Mouse (Mus musculus) liver, embryonic 15.5 days (tissue): ENCODE results near the gene Fads3. TPM values are rescaled to one million over a fixed set of nuclear protein-coding genes. Genes with fewer than 3 reads are reported as not detected.

Source experiments
- ATAC-seq: fragments of 200-750 bp; cut with Nextera tagmentation; 2 replicates; pipeline ENCODE4 v1.8.0; 2017; ENCODE audit warnings: moderate number of reproducible peaks, mild to moderate bottlenecking, moderate library complexity; ENCODE audit not compliant: insufficient read depth
- H3K27ac ChIP-seq: fragments of 300-500 bp; sonication (generic); replicated peaks from 2 replicates; pipeline ENCODE4 v1.5.1; 2015; ENCODE audit warnings: mild to moderate bottlenecking, inconsistent platforms
- H3K27me3 ChIP-seq: fragments of 300-500 bp; sonication (generic); 2 replicates; pipeline ENCODE4 v1.6.1; 2015; ENCODE audit warnings: mild to moderate bottlenecking, inconsistent platforms
- H3K36me3 ChIP-seq: fragments of 300-500 bp; sonication (generic); replicated peaks from 2 replicates; pipeline ENCODE4 v1.6.1; 2015; ENCODE audit warnings: moderate library complexity, mild to moderate bottlenecking, inconsistent platforms
- H3K4me1 ChIP-seq: fragments of 300-500 bp; sonication (generic); replicated peaks from 2 replicates; pipeline ENCODE4 v1.6.1; 2015; ENCODE audit warnings: inconsistent platforms
- H3K4me2 ChIP-seq: fragments of 300-500 bp; sonication (generic); 2 replicates; pipeline ENCODE4 v1.6.1; 2015; ENCODE audit warnings: moderate library complexity, mild to moderate bottlenecking, inconsistent platforms
- H3K4me3 ChIP-seq: fragments of 300-500 bp; sonication (generic); replicated peaks from 2 replicates; pipeline ENCODE4 v1.5.1; 2015; ENCODE audit warnings: mild to moderate bottlenecking, inconsistent platforms
- H3K9ac ChIP-seq: fragments of 300-500 bp; sonication (generic); 2 replicates; pipeline ENCODE4 v1.6.1; 2015; ENCODE audit warnings: moderate library complexity, mild to moderate bottlenecking, inconsistent platforms
- H3K9me3 ChIP-seq: fragments of 300-500 bp; sonication (generic); replicated peaks from 2 replicates; pipeline ENCODE4 v1.6.1; 2016; ENCODE audit warnings: inconsistent platforms
- WGBS: fragments of 180-500 bp; shearing (Covaris S2); methylation state at CpG from one replicate; pipeline ENCODE4 v1.1.7; 2015; ENCODE audit warnings: mixed read lengths; ENCODE audit not compliant: insufficient replicate concordance; 5-methylcytosine and 5-hydroxymethylcytosine counted together
- polyA plus RNA-seq: library from polyadenylated mRNA; unstranded; fragments of >200 nt; fragmentation: Nextera tagmentation; extraction: Ambion mirVana; gene quantifications from 2 replicates; pipeline ENCODE4 v1.2.1, GENCODE M21; 2015

Fads3 gene
- polyA plus RNA-seq, 1 experiment from 2014 or later = 7.6 TPM

GRCm38 (mm10) chr19:10061624-10062023 is 20.3 kb downstream of the Fads3 start:
- H3K27ac ChIP-seq = peak overlapping the region; percentile 84
- H3K4me1 ChIP-seq = peaks cover 70% of the 10 kb centered on the region
- no peak overlapping the region for H3K9ac ChIP-seq

GRCm38 (mm10) chr19:10062292-10062691 is 20.9 kb downstream of the Fads3 start:
- no peak overlapping the region for H3K4me2 ChIP-seq
- H3K4me3 ChIP-seq = no peak overlapping the region
- H3K9ac ChIP-seq = no peak overlapping the region
- no peaks in the 10 kb centered on the region for H3K27me3 ChIP-seq
- H3K9me3 ChIP-seq = no peaks in the 10 kb centered on the region
- H3K36me3 ChIP-seq = peaks cover 40% of the 10 kb centered on the region
- 70% methylated on average over 8 of the region's 8 CpGs for WGBS
- no peak overlapping the region for H3K27ac ChIP-seq
- ATAC-seq = no peak
- H3K4me1 ChIP-seq = peaks cover 73% of the 10 kb centered on the region

More at GRCm38 (mm10) chr19:10061624-10062023, 20.3 kb downstream of the Fads3 start:
- Histone ChIP-seq H3K27me3 (no peaks in the 10 kb centered on the region), H3K4me3 (no peak overlapping the region), H3K9me3 (no peaks in the 10 kb centered on the region), H3K36me3 (peaks cover 37% of the 10 kb centered on the region), H3K4me2 (no peak overlapping the region)
- ATAC-seq = no peak
- 64% methylated on average over 2 of the region's 2 CpGs for WGBS

GRCm38 (mm10) chr19:10062862-10063261 is 21.5 kb downstream of the Fads3 start:
- WGBS = 62% methylated on average over 5 of the region's 5 CpGs
- H3K4me3 ChIP-seq = no peak overlapping the region

DNA sequence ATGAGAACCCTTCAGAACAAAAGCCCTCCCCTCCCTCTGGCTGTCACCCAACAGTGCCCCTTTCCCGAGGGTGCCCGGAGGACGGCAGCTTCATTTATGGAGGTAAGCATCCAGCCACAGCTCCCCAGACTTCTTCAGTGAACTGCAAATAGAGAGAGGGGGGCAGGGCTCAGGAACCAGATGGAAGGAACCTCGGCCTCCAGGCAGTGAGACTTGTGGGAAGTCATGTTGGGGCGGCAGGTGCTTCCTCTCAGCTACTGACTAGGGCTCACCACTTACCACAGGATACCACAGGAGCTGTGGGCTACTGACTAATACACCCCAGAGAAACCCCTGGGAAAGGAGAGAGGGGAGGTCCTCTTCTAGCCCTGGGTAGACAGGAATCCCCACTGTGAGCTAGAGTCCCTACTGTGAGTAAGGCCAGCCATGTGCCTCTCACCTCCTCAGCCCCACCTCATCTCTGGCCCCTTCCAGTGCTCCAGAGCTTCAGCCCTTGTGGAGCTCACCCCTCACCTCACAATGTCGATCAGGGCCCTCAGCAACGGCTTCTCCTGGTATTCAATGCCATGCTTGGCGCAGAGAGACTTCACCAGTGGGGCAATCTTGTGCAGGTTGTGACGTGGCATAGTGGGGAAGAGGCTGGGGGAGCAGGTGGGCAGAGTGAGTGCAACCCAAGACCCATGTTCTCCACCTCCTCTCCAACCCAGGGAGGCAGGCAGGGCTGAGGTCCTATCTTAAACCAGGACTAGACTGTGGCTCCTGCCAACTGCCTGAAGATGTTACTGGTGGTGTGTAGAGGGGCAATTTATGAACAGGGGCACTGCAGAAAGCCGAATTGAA is 23.0 kb downstream of the Fads3 start:
- Histone ChIP-seq H3K9ac (no peak overlapping the region), H3K4me3 (no peak overlapping the region), H3K27me3 (no peaks in the 10 kb centered on the region), H3K27ac (no peak overlapping the region), H3K4me2 (no peak overlapping the region), H3K4me1 (peaks cover 61% of the 10 kb centered on the region), H3K36me3 (peaks cover 59% of the 10 kb centered on the region), H3K9me3 (no peaks in the 10 kb centered on the region)
- no peak for ATAC-seq
- 50% methylated on average over 10 of the region's 10 CpGs for WGBS

More at GRCm38 (mm10) chr19:10062862-10063261, 21.5 kb downstream of the Fads3 start:
- Histone ChIP-seq H3K9me3 (no peaks in the 10 kb centered on the region), H3K4me1 (peaks cover 73% of the 10 kb centered on the region), H3K4me2 (no peak overlapping the region), H3K36me3 (peaks cover 45% of the 10 kb centered on the region), H3K27ac (no peak overlapping the region), H3K9ac (no peak overlapping the region), H3K27me3 (no peaks in the 10 kb centered on the region)
- no peak for ATAC-seq

GRCm38 (mm10) chr19:10065465-10066188 is 24.3 kb downstream of the Fads3 start:
- Histone ChIP-seq H3K4me3 (no peak overlapping the region), H3K36me3 (peaks cover 71% of the 10 kb centered on the region), H3K9me3 (no peaks in the 10 kb centered on the region), H3K27ac (peak overlapping the region; percentile 38; the same call in 1 of the 2 replicates), H3K4me2 (no peak overlapping the region), H3K9ac (no peak overlapping the region), H3K27me3 (no peaks in the 10 kb centered on the region), H3K4me1 (peaks cover 48% of the 10 kb centered on the region)
- no peak; the same call in 1 of the 2 replicates for ATAC-seq
- 30% methylated on average over 5 of the region's 5 CpGs for WGBS

- Histone ChIP-seq H3K4me1 (peaks cover 43% of the 10 kb centered on the region), H3K36me3 (peaks cover 75% of the 10 kb centered on the region), H3K9me3 (no peaks in the 10 kb centered on the region), H3K4me2 (no peak overlapping the region), H3K27me3 (no peaks in the 10 kb centered on the region), H3K27ac (peak overlapping the region; percentile 38; the same call in 1 of the 2 replicates), H3K9ac (no peak overlapping the region), H3K4me3 (no peak overlapping the region)
- no peak for ATAC-seq
- WGBS = 42% methylated on average over 4 of the region's 4 CpGs
These were observed 24.8 kb downstream of the Fads3 start for GRCm38 (mm10) chr19:10066189-10066500.

- Histone ChIP-seq H3K9ac (no peak overlapping the region), H3K4me3 (no peak overlapping the region), H3K27ac (no peak overlapping the region), H3K9me3 (no peaks in the 10 kb centered on the region), H3K36me3 (peaks cover 78% of the 10 kb centered on the region), H3K27me3 (no peaks in the 10 kb centered on the region), H3K4me2 (no peak overlapping the region), H3K4me1 (peaks cover 40% of the 10 kb centered on the region)
- no peak for ATAC-seq
- 64% methylated on average over 3 of the region's 3 CpGs for WGBS
These were observed 25.1 kb downstream of the Fads3 start for GRCm38 (mm10) chr19:10066502-10066901.

DNA sequence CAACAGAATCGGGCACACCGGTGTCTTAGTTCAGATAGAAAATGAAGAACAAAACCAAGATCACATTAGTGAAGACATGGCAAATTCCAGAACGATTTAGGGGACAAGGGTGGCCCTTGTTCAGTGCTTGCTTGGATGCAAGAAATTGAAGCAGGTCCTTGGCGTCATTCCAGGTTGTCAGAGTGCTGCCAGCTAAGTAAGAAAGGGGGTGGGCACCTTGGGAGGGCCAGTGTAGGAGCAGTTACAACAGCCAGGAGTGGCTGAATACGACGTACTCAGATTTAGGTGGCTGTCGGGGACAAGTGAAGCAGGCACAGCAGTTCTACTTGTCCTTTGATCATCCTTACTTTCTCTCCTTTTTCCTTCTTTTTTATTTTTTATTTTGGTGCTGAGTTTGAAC is 26.3 kb downstream of the Fads3 start:
- H3K4me3 ChIP-seq = no peak overlapping the region
- 72% methylated on average over 7 of the region's 7 CpGs for WGBS
- peaks cover 28% of the 10 kb centered on the region for H3K4me1 ChIP-seq
- H3K9ac ChIP-seq = no peak overlapping the region
- ATAC-seq = no peak
- H3K9me3 ChIP-seq = no peaks in the 10 kb centered on the region
- no peaks in the 10 kb centered on the region for H3K27me3 ChIP-seq
- peaks cover 78% of the 10 kb centered on the region for H3K36me3 ChIP-seq
- no peak overlapping the region for H3K4me2 ChIP-seq
- no peak overlapping the region for H3K27ac ChIP-seq

- 74% methylated on average over 8 of the region's 8 CpGs for WGBS
- H3K4me1 ChIP-seq = peaks cover 15% of the 10 kb centered on the region
These were observed 29.0 kb downstream of the Fads3 start for GRCm38 (mm10) chr19:10070186-10070980.

DNA sequence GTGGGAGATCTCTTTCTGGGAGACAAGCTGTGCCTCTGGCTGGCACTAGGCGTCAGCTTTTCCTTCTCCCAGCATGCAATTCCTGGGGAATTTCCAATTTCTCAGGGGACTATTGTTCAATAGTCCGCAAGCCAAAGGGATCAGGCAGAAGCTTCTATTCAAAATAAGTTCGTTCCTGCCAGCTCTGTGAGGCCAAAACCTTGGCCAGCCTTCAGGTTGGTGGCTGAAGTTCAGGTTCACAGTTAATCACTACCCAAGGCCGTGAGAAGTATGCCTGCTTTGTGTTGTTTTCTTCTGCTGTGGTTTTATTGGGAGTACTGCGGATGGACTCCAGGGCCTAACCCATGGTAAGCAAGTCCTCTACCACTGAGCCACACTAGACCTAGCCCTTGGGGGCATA is 29.8 kb downstream of the Fads3 start:
- ATAC-seq = no peak
- Histone ChIP-seq H3K36me3 (peaks cover 87% of the 10 kb centered on the region), H3K27me3 (no peaks in the 10 kb centered on the region), H3K4me2 (no peak overlapping the region), H3K27ac (no peak overlapping the region), H3K4me1 (peaks cover 7% of the 10 kb centered on the region), H3K9me3 (no peaks in the 10 kb centered on the region), H3K4me3 (no peak overlapping the region), H3K9ac (no peak overlapping the region)
- WGBS = 75% methylated on average over 5 of the region's 5 CpGs

More at GRCm38 (mm10) chr19:10070186-10070980, 29.0 kb downstream of the Fads3 start:
- Histone ChIP-seq H3K36me3 (peaks cover 85% of the 10 kb centered on the region), H3K4me3 (no peak overlapping the region), H3K27ac (no peak overlapping the region), H3K4me2 (no peak overlapping the region), H3K27me3 (no peaks in the 10 kb centered on the region), H3K9me3 (no peaks in the 10 kb centered on the region), H3K9ac (no peak overlapping the region)
- no peak for ATAC-seq

DNA sequence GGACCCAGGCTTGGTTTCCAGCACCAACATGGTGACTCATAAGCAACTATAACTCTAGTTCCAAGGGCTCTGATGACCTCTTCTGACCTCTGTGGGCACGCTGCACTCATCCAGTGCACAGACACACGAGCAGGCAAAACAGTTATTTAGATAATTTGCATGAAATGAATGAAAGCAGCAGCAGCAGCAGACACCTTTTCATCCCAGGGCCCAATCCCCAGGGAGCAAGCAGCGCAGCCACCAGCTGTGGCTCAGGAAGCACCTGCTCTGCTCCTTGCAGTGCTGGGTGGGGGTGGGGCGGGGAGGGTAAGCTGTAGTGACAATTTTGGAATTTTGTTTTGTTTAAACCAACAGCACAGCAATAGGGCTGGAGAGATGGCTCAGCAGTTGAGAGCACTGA is 30.5 kb downstream of the Fads3 start:
- H3K4me3 ChIP-seq = no peak overlapping the region
- H3K27ac ChIP-seq = no peak overlapping the region
- WGBS = 77% methylated on average over 4 of the region's 4 CpGs
- H3K9me3 ChIP-seq = no peaks in the 10 kb centered on the region
- H3K4me2 ChIP-seq = no peak overlapping the region
- ATAC-seq = no peak
- no peak overlapping the region for H3K9ac ChIP-seq
- no peaks in the 10 kb centered on the region for H3K27me3 ChIP-seq
- peaks cover under 1% of the 10 kb centered on the region; the same call in 1 of the 2 replicates for H3K4me1 ChIP-seq
- H3K36me3 ChIP-seq = peaks cover 93% of the 10 kb centered on the region
